8 mouse cellular contexts compared by ENCODE assay signal in genomic region chr7:144469181-144469641, GRCm38 (mm10). TPM values are rescaled to one million over a fixed set of nuclear protein-coding genes. Genes with fewer than 3 reads are reported as not detected.
DNase-seq lines count a peak whose midpoint lies in the region; ATAC-seq and TF ChIP-seq lines count a peak whose summit lies in the region.

No protein-coding gene starts in this region.

- TF ChIP-seq POLR2A in lung, adult 2 months (IDR thresholded peaks at IDR 0.05; ENCODE audit: borderline replicate concordance, extremely low read depth, low read depth, low read length): no peak

- H3K4me1 ChIP-seq in forebrain, embryonic 12.5 days: peaks cover 14% of the 10 kb centered on the region
- 0 out of 2 replicates have a peak, but pooled peaks cover 5% of the 10 kb centered on the region for H3K4me1 ChIP-seq in intestine, postnatal 0 days (replicated peaks; ENCODE audit: control insufficient read depth, insufficient read depth, low read length)
- no peaks in the 10 kb centered on the region for H3K4me1 ChIP-seq in lung, adult 2 months (ENCODE audit: control insufficient read depth, insufficient read depth, low read length)
- H3K4me1 ChIP-seq in stomach, embryonic 16.5 days (ENCODE audit: control insufficient read depth, insufficient read depth, low read length): peaks cover 12% of the 10 kb centered on the region

- WGBS in forebrain, embryonic 12.5 days: 18% methylated on average over 4 of the region's 4 CpGs
- 8% methylated on average over 4 of the region's 4 CpGs for WGBS in intestine, postnatal 0 days
- WGBS in lung, adult 2 months: 8% methylated on average over 4 of the region's 4 CpGs
- 5% methylated on average over 4 of the region's 4 CpGs for WGBS in stomach, embryonic 16.5 days

- no peak for ATAC-seq in forebrain, embryonic 12.5 days (ENCODE audit: low FRiP score)
- ATAC-seq in intestine, postnatal 0 days: 0 out of 2 replicates have a peak, but pooled peaks have one; percentile 14
- peak; percentile 65 for ATAC-seq in stomach, embryonic 16.5 days (ENCODE audit: insufficient read depth, low FRiP score)

- peak overlapping the region; percentile 98 for H3K9ac ChIP-seq in forebrain, embryonic 12.5 days
- H3K9ac ChIP-seq in intestine, postnatal 0 days (ENCODE audit: low read depth, low read length): peak overlapping the region; percentile 97
- H3K9ac ChIP-seq in stomach, embryonic 16.5 days (ENCODE audit: low read length): peak overlapping the region; percentile 98

- DNase-seq in 3134 (ENCODE audit: extremely low read depth, insufficient read length, low spot score) (peak; percentile 81), MN1 (ENCODE audit: low spot score) (peak; percentile 75)
- peak; percentile 30 for DNase-seq in lung, adult 2 months
- no peak for DNase-seq in layer of hippocampus, adult 9-10 months (ENCODE audit: low spot score)
- DNase-seq in layer of hippocampus, adult 9-11 months: no peak

- peak; percentile 53 for TF ChIP-seq CTCF in intestine, postnatal 0 days (IDR thresholded peaks at IDR 0.05; ENCODE audit: low read depth)
- TF ChIP-seq CTCF in lung, adult 2 months (IDR thresholded peaks at IDR 0.05; ENCODE audit: insufficient read depth, low read length): no peak

- peak overlapping the region; percentile 93 for H3K4me2 ChIP-seq in forebrain, embryonic 12.5 days
- peak overlapping the region; percentile 68 for H3K4me2 ChIP-seq in intestine, postnatal 0 days (replicated peaks; ENCODE audit: low read depth)
- peak overlapping the region; percentile 77 for H3K4me2 ChIP-seq in stomach, embryonic 16.5 days (ENCODE audit: low read depth, low read length)

- H3K27ac ChIP-seq in forebrain, embryonic 12.5 days: peak overlapping the region; percentile 65; the same call in 1 of the 2 replicates
- peak overlapping the region; percentile 94 for H3K27ac ChIP-seq in intestine, postnatal 0 days (ENCODE audit: low read depth, low read length)
- H3K27ac ChIP-seq in stomach, embryonic 16.5 days (ENCODE audit: low read length): peak overlapping the region; percentile 96

- H3K36me3 ChIP-seq in forebrain, embryonic 12.5 days (replicated peaks): peaks cover 18% of the 10 kb centered on the region
- peaks cover 16% of the 10 kb centered on the region for H3K36me3 ChIP-seq in intestine, postnatal 0 days (ENCODE audit: control insufficient read depth, insufficient read depth)
- H3K36me3 ChIP-seq in stomach, embryonic 16.5 days (ENCODE audit: control insufficient read depth, insufficient read depth, low read length): 0 out of 2 replicates have a peak, but pooled peaks cover 5% of the 10 kb centered on the region

- peak overlapping the region; percentile 92 for H3K4me3 ChIP-seq in forebrain, embryonic 12.5 days (replicated peaks)
- peak overlapping the region; percentile 93 for H3K4me3 ChIP-seq in intestine, postnatal 0 days (ENCODE audit: low read depth, low read length)
- no peak overlapping the region for H3K4me3 ChIP-seq in lung, adult 2 months (replicated peaks; ENCODE audit: extremely low read depth, low read depth, low read length)
- H3K4me3 ChIP-seq in stomach, embryonic 16.5 days (replicated peaks; ENCODE audit: low read length): peak overlapping the region; percentile 93

- H3K9me3 ChIP-seq in forebrain, embryonic 12.5 days: no peaks in the 10 kb centered on the region
- no peaks in the 10 kb centered on the region for H3K9me3 ChIP-seq in intestine, postnatal 0 days (ENCODE audit: control insufficient read depth)
- no peaks in the 10 kb centered on the region for H3K9me3 ChIP-seq in stomach, embryonic 16.5 days (replicated peaks; ENCODE audit: control insufficient read depth, low read length)

- H3K27me3 ChIP-seq in forebrain, embryonic 12.5 days: no peaks in the 10 kb centered on the region
- H3K27me3 ChIP-seq in intestine, postnatal 0 days (replicated peaks; ENCODE audit: control insufficient read depth, insufficient read depth, low read length): no peaks in the 10 kb centered on the region
- H3K27me3 ChIP-seq in stomach, embryonic 16.5 days (ENCODE audit: control insufficient read depth, insufficient read depth, low read length): no peaks in the 10 kb centered on the region

RNA-seq across cellular contexts. Expression of gene Cttn, which starts 1.6 kb away (rescaled TPM):
- 187 and 192 TPM in 2 replicates for polyA plus RNA-seq in forebrain, embryonic 12.5 days (2016; fragmentation: Nextera tagmentation; extraction: Ambion mirVana)
- polyA plus RNA-seq in intestine, postnatal 0 days (2015; fragmentation: Nextera tagmentation; extraction: Ambion mirVana): 123 and 146 TPM in 2 replicates
- polyA plus RNA-seq in lung, adult 2 months (2012; rRNA removed): 69.3 and 89.7 TPM in 2 replicates
- polyA plus RNA-seq in stomach, embryonic 16.5 days (2015; fragmentation: Nextera tagmentation; extraction: Ambion mirVana): 184 and 228 TPM in 2 replicates

Comparison
In these comparisons a context has a peak if more than half of its experiments do, and no peak if none do; other contexts are left out.
1. DNase-seq: peak in 3134 (single experiment), MN1 (single experiment) and lung, adult 2 months (single experiment); none in layer of hippocampus, adult 9-10 months (single experiment) and layer of hippocampus, adult 9-11 months (single experiment).
2. Peak in every context shown above with its lines, with median percentiles within 50 percentile points of each other: H3K27ac ChIP-seq, H3K4me2 ChIP-seq and H3K9ac ChIP-seq.